Mouse (Mus musculus) effector memory CD4-positive, alpha-beta T cell, adult 5 months (primary cell): ENCODE data around the gene Osgepl1. TPM values are rescaled to one million over a fixed set of nuclear protein-coding genes. Genes with fewer than 3 reads are reported as not detected.

ENCODE experiments used
- polyA plus RNA-seq: library from polyadenylated mRNA; unstranded; fragments of 100-300 nt; shearing (Covaris generic); gene quantifications from one replicate; pipeline ENCODE4 v1.2.1, GENCODE M21; 2017

Osgepl1 gene
- polyA plus RNA-seq = 11.5 TPM

DNA sequence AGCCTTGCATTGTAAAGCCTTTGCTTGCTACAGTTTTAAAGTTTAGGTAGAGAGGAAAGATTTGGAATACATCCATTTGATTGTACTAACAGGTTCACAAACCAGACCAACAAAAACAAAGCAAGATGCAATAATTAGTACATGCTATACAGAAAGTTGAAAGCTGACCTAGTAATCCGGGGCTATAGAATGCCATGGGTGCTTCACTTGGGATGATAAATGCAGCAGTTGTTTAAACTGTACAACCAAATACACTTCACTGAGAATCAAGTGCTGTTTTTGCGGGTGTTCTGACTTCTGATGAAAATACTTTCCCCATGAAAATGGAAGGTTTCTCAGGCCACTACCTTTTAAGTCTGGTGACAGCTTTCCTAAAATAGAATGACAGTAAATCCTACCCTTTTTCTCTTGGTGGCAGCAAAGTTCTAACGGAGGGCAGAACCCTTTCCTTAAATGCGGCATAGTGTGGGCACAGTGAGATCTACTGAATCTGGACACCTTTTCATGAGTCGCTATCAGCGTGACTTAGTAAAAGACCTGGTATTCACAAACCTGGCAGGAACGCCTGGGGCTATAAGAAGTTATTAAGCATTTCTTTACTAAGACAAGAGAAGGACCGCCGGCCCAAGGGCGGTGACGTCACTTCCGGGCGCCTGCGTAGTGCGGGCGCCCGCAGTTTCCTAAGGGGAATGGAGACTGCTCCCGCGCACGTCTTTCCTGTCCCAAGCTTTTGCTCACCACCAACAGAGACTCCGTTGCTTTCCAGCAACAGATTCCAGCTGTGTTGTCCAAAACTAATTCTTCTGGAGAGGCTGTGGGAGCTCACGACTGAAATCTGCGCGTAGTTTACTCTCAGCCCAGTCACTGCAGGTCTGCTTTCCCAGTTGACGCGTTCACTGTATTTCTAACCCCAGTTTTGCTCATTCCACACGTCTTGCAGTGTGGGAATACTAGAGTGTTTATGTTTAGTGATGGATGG is at the start of gene Osgepl1:
Osgepl1 (plus strand) TSS at position 636 of the 979 bp plus-strand sequence.

DNA sequence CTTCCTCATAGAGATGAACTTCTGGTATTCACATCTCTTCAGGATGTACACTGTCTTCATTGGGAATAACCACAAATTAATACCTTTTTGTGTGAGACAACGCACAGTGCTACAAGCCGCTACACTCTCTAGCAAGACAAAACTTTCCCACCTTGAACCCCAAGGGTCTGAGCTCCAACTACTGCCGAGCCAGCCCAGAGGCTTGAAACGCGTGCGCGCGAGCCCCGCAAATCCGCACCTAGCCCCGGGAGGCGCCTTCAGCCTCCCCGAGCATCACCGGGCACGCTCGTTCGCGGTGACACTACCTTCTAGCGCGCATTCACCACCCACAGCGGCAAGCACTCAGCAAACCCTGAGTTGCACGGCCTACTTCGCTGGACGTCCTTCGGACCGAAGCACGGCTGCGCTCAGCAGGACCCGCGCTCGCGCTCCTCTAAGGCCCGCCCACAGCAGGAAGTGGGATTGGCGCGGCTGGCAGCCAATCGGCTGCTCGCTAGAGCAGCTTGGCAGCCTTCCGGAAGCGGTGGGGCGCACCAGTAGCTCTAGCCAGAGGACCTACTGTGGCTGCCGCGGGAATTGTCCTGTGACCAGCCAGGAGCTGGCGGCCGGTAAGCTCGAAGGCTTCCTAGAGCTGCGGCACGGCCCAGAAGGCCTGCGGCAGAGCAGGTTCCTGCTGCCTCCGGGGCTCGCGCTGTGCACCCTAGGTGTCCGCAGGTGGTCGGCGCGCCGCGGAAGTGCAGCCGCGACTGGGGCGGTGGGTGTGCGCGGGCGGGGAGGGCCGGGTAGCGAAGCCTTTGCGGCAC is 16.6 kb upstream of the Osgepl1 start, which contains the start of the genes Pms1, Ormdl1 and Gm28778:
Pms1 (minus strand) TSS at position 438 of the 803 bp plus-strand sequence.
Ormdl1 (plus strand) TSS at position 515 of the 803 bp plus-strand sequence.
Gm28778 (plus strand) TSS at position 531 of the 803 bp plus-strand sequence.

DNA sequence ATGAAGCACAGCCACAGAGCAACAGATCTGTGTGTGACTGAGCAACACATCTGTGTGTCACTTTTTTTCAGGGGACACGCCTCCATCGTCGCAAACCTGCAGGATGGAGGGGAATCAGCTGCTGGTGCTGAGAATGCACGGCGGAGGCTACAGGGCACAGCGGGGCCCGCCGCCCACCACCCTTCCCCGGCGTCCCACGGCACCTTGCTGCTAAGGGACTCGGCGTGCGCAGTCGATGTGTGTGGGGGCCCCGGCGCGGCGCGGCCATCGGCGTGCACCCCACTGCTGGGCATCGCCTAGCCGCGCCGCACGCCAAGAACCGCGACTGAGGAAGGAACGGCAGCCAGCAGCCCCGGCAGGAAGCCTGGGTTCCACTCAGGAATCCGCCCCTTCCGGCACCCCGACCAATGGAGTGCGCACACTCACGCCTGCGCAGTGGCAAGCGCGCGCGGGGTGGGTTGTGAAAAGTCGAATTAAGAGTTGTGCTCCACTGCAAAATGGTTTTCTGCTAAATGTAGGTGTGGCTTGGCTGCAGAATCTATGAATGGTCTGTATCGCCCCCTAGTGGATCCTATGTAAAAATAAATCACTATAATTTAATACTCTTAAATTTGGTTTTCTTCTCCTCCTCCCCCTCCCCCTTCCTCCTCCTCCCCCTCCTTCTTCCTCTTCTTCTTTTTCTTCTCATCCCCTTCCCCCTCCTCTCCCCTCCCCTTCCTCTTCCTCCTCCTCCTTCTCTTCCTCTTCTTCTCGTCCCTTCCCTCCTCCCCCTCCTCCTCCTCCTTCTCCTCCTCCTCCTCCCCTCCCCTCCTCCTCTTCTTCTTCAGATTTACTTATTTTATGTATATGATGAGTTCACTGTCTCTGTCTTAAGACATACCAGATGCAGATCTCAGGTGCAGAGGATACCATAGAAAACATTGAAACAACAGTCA is 39.2 kb downstream of the Osgepl1 start, which contains the start of the genes Asdurf, Gm28551 and Asnsd1:
Asdurf (minus strand) TSS at position 293 of the 935 bp plus-strand sequence.
Gm28551 (minus strand) TSS at position 341 of the 935 bp plus-strand sequence.
Asnsd1 (minus strand) TSS at position 426 of the 935 bp plus-strand sequence.

Other genes starting within 250 kb of the Osgepl1 start
- not detected for gene 1700019A02Rik, start 126.0 kb upstream of the Osgepl1 start, polyA plus RNA-seq
- gene Pms1, start 16.6 kb upstream of the Osgepl1 start, polyA plus RNA-seq = 15.4 TPM
- 38.8 TPM for gene Ormdl1, start 16.5 kb upstream of the Osgepl1 start, polyA plus RNA-seq
- not detected for gene Gm28778, start 16.5 kb upstream of the Osgepl1 start, polyA plus RNA-seq
- not detected for gene Asdurf, start 39.0 kb downstream of the Osgepl1 start, polyA plus RNA-seq
- 0.12 TPM for gene Gm28551, start 39.0 kb downstream of the Osgepl1 start, polyA plus RNA-seq
- gene Asnsd1, start 39.1 kb downstream of the Osgepl1 start, polyA plus RNA-seq = 48.8 TPM